Mouse (Mus musculus) CH12F3 (cell line): ENCODE measurements around the gene Tns1.

Experiments
- in situ Hi-C: fragments of 300-500 bp; cut with MboI; formaldehyde crosslinking; loops from 2 replicates; pipeline ENCODE4 v1.14.3; 2020; ENCODE audit warnings: low sequenced_read_pairs

Tns1 gene

DNA sequence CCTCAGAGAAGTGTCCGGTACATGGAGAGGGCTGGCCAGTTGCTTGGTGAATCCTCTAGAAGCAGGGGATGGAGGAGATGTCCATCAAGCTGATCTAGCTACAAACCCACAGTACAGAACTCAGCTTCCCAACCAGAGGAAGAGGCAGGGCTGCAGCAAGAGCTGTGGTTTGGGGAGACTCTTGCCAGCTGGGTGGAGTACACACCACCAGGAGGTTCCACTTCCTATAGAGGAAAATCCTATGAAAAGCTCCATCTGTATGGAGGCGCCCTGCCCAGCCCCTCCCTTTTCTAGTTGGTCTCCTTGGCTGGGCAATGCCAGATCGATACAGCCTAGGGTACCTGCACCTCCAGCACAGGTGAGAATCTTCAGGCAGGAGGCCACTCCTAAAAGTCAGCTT, 57.7 kb downstream of the Tns1 start:
- in situ Hi-C loops = no loop called here

DNA sequence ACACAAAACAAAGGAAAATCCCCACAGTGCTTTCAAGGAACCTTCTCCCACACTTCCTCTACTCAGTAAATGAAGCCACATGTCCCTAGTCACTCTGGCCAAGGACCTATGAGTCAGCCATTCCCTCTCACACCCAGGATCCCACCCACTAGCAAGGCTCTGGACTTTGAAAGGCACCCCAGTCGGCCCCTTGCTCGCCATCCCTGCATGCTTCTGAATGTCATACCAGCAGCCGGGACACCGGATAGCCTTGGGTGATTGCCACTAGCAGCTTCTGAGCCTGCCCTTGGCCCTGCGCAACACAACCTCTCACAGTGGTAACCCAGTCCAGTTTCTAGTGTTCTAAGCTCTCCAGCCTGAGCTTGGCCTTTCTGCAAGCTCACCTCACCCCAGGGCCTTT, 58.2 kb downstream of the Tns1 start:
- in situ Hi-C loops = no loop called here

DNA sequence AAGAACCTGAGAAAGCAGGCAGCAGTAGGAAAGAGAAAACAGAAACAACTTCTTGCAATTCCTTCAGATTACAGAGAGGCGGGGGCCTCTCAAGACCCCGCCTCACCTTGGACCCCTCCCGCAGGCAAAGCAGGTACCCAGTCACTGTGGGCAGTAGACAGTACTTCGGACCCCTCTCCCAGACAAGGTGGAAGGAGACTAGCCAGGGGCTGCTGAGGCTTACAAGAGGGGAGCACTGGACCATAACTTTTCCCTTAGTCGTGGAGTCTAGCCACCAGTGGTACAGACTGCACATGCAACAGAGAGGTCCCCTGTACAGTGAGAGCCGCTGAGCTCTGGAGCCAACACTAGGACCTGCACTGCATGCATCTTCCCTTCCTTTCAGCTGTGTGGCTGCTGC, 64.2 kb downstream of the Tns1 start:
- in situ Hi-C loops = no loop called here

DNA sequence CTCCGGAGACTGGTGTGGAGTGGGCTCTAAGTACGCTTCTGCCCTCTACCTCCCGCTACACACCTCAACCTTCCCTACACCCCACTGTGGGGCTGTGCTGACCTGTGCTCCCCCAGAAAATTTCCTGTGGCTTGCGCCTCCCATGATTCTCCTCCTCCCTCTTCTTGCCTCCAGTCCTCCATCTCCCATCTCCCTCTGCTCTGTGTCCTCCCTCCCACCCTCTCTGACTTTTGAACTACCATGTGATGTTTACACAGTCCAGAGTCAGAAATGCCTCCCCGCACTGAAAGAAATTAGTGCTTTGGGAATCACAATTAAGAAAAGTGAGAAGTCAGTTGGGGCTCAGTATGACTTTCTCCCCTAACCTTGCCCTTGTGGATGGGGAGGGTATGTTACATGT, 64.7 kb downstream of the Tns1 start:
- in situ Hi-C loops = no loop called here

DNA sequence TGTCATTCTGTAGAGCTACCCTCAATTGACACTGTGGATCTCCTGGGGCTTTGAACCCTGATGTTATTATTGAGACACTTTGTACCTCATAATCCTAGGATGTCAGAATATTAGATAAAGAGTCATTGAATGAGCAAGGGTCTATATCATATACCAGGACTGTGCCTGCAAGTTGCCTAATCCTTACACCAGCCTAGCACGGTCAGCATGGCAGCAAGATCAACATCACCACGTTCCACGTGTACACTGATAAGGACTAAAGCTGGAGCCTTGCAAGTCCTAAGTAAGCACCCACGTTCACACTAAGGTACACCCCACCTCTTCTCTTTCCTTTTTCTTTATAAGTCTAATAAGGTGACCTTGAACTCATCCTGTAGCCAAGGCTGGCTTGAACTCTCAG, 65.5 kb downstream of the Tns1 start:
- in situ Hi-C loops = no loop called here

DNA sequence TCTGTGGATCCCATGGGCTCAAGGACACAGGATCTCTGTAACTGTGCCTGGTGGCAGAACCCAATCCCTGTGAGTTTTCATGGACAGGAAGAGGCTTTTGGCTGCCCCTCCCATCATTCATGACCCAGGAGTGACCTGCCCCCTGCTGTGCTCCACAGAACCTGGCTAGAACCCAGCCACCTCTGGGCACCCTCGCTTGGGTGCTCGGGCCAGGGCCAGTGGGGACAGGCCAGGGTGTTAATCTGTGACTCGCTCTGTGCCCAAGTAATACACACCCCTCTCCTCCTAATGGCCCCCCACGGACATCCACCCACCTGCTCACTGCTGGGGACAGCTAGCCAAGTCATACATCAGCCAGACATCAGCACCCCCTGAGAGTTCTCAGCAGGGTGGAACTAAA, 65.9 kb downstream of the Tns1 start:
- in situ Hi-C loops = no loop called here

DNA sequence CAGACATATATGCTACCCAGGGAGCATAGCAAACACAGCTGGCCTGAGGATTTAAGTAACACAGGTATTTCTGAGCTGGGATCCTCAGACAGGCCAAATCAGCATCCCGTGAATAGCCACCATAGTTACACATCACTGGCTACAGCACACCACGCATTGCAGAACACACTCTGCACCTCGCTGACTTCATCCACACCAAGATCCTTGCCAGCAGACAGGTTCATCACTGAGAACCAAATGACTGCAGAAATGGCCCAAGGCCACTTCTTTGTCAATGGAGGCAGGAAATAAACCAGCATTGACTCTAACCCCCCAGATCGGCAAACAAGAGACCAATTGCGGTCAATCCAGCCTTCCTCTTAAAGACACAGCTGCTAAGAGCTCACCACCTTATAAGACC, 66.7 kb downstream of the Tns1 start:
- in situ Hi-C loops = no loop called here

DNA sequence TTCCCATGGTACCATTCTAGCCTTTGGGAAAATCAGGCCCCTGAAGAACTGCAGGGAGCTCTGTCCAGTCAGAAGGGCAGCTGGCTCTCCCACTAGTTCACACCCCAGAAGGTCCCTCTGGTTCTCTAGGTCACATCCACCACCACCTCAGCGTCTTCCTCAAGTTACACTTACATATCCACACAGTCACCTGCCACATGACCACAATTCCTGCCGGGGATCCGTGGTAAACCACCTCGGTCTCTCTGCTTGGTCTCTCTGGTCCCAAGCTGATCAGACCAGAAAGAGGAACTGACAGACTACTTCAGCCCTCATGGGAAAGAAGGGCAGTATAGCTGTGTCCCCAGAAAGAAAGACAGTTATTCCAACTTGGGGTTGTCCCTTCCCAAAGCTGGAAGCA, 68.7 kb downstream of the Tns1 start:
- in situ Hi-C loops = no loop called here

DNA sequence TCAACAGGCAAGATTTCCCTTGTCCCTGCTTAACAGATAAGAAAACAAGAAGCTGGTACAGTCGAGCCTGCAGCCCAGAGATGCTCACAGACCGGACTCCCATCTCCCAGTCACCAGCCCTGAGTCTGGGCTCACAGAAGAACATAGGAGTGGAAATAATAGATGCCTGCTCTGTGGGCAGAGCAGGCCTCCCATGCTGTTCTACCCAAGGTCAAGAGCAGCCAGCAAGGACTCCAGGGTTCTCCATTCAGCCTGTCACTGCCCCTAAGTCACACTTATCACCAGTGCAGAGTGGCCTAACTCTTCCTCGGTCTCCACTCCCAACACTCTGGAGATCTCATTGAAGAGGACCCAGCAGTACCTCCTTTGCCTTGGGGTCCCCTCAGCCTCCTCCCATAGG, 69.8 kb downstream of the Tns1 start:
- in situ Hi-C loops = no loop called here

DNA sequence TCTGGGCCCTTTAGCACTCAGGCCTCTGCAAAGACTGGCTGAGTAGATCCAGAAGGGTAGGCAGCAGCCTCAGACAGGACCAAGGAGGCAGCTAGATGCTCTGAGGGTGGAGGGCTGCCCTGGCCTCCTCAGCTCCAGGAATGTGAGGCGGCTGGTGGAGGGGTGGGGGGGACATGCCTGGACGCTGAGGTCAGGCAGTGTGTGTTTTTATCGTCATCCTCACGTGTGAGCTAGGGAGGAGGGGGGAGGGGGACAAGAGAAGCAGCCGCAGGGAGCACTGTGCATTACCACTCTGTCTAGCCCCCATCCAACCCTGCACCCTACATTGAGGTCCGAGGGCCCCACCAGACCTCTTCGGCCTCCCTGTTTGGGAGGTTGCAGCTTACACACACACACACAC, 70.2 kb downstream of the Tns1 start:
- in situ Hi-C loops = no loop called here

DNA sequence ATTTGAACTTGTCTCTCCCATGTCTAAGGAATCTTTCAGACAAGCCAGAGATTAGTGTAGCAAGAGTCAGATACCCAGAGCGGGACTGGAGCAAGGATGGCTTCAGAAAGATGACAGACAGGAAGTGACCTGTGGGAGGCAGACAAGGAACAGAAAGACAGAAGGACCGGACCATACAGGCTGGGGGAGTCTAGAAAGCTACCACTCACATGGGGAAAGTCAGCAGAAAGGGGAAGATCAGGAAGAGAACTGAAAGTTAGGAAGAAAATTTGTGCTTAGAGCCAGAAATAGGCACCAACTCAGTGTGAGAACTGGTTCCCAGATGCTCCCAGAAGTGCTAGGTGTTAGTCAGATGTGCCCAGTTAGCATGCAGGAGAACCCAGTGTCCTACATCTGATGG, 71.2 kb downstream of the Tns1 start:
- in situ Hi-C loops = no loop called here

DNA sequence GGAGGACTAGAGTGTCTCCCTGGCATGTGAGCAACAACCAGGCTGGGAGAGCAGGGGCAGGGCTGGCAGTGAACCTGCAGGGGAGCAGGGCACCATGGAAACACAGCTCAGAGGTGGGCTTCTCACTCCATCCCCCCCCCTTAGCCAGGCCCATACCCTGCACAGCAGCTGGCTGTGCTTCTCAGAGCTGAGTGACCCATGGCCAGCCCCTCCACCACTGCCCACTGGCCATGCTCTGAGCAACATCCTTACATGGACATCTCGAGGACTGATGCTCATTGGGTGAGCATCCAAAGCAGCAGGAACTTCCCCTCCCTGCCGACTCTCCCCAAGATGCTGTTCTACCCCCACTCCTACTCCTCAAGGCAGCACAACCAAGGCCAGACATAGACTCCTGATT, 72.9 kb downstream of the Tns1 start:
- in situ Hi-C loops = no loop called here

DNA sequence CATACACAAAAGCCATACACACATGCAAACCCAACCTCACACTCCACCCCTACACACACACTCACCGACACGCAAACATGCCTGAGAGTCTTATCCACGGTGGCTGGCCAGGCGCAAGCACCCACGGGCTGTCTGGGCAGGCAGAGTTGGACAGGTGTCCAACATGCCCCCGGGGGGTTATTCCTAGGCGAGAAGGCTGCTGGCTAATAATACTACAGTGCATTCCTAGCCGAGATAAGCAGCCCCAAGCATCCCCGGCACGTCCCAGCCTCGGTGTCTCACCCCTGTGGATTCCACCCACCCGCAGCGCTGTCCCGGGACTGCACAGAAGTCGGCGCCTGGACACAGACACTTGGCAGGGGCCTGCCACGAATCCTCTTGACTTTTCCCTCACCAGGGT, 74.8 kb downstream of the Tns1 start:
- in situ Hi-C loops = no loop called here

DNA sequence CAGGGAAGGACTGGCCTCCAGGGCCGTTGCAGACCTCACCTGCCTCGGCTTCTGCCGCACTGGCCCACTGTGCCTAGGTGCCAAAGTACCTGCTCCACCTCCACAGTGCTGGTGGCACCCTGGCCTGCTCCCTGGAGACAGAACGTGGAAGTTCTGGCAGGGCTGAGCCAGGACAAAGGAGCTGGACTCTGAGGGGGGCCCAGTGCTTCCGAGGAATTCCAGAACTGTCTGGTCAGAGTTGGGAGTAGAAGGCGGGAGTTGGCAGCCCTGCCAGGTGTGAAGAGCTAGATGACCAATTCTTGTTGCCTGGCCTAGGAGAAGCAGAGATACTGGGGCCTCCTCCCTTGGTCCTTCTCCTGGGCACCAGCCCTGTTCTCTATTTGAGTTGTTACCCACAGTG, 76.5 kb downstream of the Tns1 start:
- in situ Hi-C loops = no loop called here

DNA sequence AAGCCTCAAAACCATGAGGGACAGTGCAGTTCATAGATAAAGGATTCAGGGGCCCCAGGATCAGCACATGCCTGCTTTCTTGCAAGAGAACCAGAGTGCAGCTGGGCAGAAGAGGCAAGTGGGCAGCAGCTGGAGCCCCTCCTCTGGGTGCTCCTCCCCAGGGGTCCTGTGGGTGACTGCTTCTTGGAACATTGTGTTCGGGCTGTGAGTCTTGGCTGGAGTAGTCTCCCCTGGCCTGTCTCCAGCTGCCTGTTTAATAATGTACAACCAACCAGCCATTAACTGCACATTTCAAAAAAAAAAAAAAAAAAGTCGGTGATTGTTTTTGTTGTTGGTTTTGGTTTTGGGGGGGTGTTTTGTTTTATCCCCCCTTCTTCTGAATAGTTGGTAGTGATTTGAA, 76.9 kb downstream of the Tns1 start:
- in situ Hi-C loops = no loop called here

DNA sequence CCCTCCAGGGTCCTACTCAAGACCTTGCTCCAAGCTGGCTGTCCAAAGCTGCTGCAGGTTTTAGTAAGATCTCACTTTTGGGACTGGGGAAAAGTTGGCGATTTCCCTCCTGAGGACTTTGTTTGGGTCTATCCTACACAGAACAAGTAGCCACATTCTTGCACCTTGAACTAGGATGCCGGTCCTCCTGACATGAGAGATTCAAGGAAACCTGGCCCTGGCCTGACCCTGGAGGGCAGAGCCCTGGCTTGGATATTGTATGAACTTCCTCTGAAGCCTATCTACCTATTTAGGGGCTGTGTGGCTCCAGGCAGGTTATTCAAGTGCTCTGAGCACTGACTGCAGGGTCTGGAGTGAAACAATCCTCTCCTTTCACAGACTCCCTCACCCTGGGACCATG, 79.2 kb downstream of the Tns1 start:
- in situ Hi-C loops = no loop called here

DNA sequence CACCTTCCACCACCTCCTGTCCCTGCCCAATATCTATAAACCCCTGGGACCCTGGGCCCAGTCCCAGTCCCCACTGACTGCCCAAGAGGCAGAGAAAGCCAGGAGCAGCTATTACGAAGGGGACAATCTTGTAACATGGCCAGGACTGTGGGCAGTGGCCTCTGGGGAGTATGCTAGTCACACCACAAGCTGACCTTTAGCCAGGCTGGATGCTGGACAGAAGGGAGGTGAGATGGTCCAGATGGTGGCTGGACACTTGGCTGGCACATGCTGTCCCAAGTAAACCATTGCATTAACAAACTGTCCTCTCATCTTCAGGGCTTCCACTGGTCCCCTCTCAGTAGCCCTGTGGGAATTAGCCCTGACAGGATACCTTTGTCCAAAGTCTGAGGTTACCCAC, 79.8 kb downstream of the Tns1 start:
- in situ Hi-C loops = no loop called here

DNA sequence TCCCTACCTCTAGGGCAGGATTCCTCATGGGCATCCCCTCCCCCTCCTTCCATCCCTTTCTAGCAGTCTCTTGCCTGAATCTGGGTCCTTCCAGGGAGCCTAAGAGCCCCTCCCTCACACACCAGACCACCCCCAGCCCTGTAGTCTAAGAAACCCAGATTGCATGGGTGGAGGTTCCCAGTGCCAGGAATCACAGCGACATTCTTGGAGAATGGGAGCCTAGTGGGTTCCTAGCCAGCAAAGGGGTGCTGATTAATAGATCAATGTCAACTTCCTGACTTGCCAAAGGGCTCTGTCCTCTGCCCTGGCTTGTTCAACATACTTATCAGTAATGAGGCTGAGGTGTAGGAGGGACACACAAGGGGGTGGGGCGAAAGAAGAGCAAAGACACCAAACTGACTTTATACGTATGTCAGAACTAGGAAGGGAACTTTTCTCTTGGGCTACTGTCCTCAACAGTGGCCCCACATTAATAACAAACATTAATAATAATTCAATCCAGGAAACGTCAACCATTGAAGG, 80.6 kb downstream of the Tns1 start:
- in situ Hi-C loops = no loop called here

DNA sequence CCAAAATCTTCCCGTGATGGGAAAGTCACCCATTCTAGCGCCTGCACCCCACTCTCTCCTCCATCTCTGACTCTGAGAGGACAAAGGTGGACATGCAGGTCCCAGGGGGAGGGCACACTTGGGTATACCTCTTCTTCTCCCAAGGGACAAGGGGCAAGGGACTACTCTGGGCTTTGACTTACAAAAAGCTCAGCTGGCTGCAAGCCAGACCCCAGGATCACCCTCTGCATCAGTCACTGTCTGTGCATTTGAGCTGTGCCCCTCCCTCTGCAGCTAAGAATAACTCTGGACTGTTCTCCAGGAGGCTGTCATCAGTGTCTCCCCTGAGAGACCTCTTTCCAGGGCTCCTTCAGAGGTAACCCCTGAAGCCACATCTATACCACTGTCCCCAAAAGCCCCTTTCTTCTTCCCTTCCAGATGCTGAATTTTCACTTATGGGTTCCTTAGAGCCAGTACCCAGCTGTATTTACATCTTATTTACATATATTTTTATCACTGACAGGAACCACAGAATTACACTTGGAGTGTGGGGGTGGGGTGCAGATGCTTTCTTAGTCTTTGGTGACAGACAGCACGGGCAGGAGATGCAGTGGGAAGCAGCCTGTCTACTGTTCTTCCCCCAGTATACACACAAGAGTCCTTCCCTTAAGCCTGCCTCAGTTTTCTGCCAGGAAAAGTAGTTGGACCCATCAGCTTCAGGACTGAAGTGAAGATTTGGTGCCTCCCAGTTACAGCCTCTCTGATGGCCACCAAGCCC, 81.4 kb downstream of the Tns1 start:
- in situ Hi-C loops = no loop called here

DNA sequence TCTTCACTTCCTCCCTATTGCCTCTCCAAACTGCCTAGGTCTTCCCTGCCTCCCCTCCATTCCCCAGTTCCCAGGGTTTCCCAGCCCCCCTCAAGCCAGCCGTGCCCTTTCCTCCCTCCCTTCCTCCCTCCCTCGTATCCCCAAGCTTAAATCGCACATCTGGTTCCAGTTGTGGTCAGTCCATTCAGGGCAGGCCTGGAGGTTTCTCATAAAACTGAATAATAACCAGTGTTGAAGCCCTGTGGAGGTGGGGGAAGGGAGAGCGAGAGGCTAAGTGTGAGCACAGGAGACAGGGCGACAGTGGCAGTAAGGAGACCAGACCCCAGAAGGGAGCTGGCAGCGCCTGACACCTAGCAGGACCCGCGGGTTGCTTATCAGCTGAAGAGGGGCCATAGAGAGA, 82.6 kb downstream of the Tns1 start:
- in situ Hi-C loops = no loop called here

DNA sequence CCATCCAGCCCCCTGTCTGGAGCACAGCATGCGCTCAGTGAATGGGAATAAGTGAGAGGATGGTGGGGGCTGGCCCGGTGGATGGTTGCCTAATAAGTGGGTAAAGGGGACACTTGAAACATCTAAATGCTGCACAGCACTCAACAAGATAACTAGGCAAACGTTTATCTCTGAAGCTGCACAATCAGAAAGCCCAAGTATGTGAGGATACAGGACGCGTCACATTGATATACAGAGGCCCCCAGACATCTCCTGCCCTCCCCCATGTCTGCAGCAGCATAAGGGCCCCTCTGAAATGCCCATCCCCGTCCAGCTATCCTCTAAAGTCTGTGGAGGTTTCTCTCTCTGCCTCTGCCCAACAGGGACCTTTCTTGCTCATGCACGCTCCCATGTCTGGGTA, 83.1 kb downstream of the Tns1 start:
- in situ Hi-C loops = no loop called here

DNA sequence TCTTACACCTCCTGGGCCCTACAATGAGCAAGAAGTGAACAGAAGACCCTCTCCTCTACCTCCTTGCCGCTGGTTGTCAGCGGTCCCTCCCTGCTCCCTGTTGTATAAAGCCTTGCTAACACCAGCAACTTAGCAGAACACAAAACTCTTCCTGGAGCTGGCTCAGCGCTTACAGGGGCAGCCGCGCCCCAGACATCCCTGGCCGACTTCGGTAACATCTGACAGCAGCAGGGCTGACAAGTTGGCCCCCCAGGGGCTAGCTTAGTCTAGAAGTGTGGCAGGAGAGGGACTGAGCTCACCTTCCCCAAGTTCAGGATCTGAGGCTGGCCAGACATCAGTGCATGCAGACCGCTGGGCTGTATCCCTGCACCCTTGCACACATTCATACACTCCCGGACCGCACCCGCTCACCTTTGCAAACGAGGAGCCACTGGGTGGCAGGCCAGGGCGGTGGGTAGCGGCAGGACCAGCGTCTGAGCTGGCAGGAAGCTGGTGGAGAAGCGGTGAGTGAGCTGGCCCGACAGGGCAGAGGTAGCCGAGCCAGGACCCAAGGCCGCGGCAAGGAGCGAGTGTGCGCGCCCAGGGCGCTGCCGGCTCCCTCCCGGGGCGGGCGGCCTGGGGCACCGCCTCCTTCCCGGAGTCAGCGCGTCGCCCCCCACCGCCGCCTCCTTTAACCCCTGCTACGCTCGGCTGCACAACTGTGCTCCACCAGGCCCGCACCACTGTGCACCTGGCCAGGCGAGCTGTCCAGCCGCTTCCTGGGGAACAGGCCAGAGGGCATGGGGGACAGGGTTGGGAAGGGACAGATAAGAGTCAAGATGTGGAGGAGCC, 87.5 kb downstream of the Tns1 start:
- in situ Hi-C loops = no loop called here
